Mouse (Mus musculus) intestine, embryonic 14.5 days (tissue): ENCODE data around the gene Marf1. TPM values are rescaled to one million over a fixed set of nuclear protein-coding genes. Genes with fewer than 3 reads are reported as not detected.
A peak's percentile ranks its signal among the peaks of the same experiment; 100 is the strongest.
"Not testable (repeated sequence)": the region's sequence is repeated elsewhere in the genome, so short reads cannot be mapped to it uniquely, and the experiment has no call there.

Experiments
- ATAC-seq: fragments of 200-750 bp; cut with Nextera tagmentation; replicated peaks from 2 replicates; pipeline ENCODE4 v1.8.0; 2017; ENCODE audit warnings: low read depth, moderate number of reproducible peaks, moderate TSS enrichment, moderate library complexity; ENCODE audit not compliant: low FRiP score, low TSS enrichment
- DNase-seq: peaks from one replicate; pipeline ENCODE4 v3.0.0-alpha.2; 2018; ENCODE audit warnings: low spot score
- H3K27ac ChIP-seq: fragments of 300-500 bp; sonication (generic); 2 replicates; pipeline ENCODE4 v1.5.1; 2014; ENCODE audit warnings: low read depth, mild to moderate bottlenecking, control low read depth
- H3K27me3 ChIP-seq: fragments of 300-500 bp; sonication (generic); replicated peaks from 2 replicates; pipeline ENCODE4 v1.6.1; 2014; ENCODE audit warnings: low read length, control low read depth; ENCODE audit not compliant: control insufficient read depth, insufficient read depth
- H3K36me3 ChIP-seq: fragments of 300-500 bp; sonication (generic); 2 replicates; pipeline ENCODE4 v1.6.1; 2014; ENCODE audit warnings: low read length, control low read depth; ENCODE audit not compliant: control insufficient read depth, insufficient read depth
- H3K4me1 ChIP-seq: fragments of 300-500 bp; sonication (generic); replicated peaks from 2 replicates; pipeline ENCODE4 v1.6.1; 2014; ENCODE audit warnings: low read length, control low read depth, mixed read lengths; ENCODE audit not compliant: control insufficient read depth, insufficient read depth
- H3K4me2 ChIP-seq: fragments of 300-500 bp; sonication (generic); 2 replicates; pipeline ENCODE4 v1.6.1; 2014; ENCODE audit warnings: low read length
- H3K4me3 ChIP-seq: fragments of 300-500 bp; sonication (generic); 2 replicates; pipeline ENCODE4 v1.5.1; 2014; ENCODE audit warnings: low read depth, low read length, control low read depth, mixed read lengths
- H3K9ac ChIP-seq: fragments of 300-500 bp; sonication (generic); 2 replicates; pipeline ENCODE4 v1.6.1; 2014; ENCODE audit warnings: mild to moderate bottlenecking, low read length
- H3K9me3 ChIP-seq: fragments of 300-500 bp; sonication (generic); 2 replicates; pipeline ENCODE4 v1.6.1; 2016; ENCODE audit warnings: low read length, control low read depth; ENCODE audit not compliant: control insufficient read depth
- WGBS: fragments of 180-500 bp; shearing (Covaris S2); extraction: QIAGEN DNeasy Blood & Tissue Kit; methylation state at CpG from one replicate; pipeline ENCODE4 v1.1.7; 2014; 5-methylcytosine and 5-hydroxymethylcytosine counted together
- microRNA counts: library from miRNA; unstranded; fragments of <30 nt; microRNA quantifications from one replicate; lab custom pipeline; 2016
- microRNA-seq: library from miRNA; unstranded; fragments of <30 nt; microRNA quantifications from one replicate; pipeline ENCODE4, GENCODE M21; 2016
- polyA plus RNA-seq: library from polyadenylated mRNA; unstranded; fragments of >200 nt; fragmentation: Nextera tagmentation; extraction: Ambion mirVana; gene quantifications from 2 replicates; pipeline ENCODE4 v1.2.1, GENCODE M21; 2014

Gene Marf1
- polyA plus RNA-seq, 1 experiment from 2014 or later, result 16.8 TPM

DNA sequence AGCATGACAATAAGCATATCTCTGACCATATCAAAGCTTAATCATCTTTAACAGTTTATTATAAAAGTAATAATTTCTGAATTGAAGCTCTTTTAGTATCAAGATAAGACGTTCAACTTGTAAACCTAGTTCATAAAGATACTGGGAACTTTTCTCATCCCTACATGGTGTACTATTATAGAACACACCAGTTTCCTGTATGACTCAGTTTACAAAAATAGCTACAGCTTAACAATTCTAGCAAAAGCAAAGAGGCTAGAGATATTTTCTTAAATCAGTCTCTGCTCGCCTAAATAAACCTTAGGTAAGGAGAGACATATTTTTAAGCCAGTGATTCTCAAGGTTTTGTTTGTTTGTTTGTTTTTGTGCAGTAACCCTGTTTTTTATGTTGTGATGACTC lies 80.2 kb downstream of the Marf1 start:
- H3K27me3 ChIP-seq, result no peaks in the 10 kb centered on the region
- no peak overlapping the region for H3K4me3 ChIP-seq
- no peaks in the 10 kb centered on the region for H3K4me1 ChIP-seq
- H3K9ac ChIP-seq, result no peak overlapping the region
- H3K36me3 ChIP-seq, result no peaks in the 10 kb centered on the region
- H3K27ac ChIP-seq, result no peak overlapping the region
- 79% methylated on average over 2 of the region's 2 CpGs for WGBS
- no peak overlapping the region for H3K4me2 ChIP-seq
- ATAC-seq, result no peak
- no peaks in the 10 kb centered on the region for H3K9me3 ChIP-seq
- no peak for DNase-seq

DNA sequence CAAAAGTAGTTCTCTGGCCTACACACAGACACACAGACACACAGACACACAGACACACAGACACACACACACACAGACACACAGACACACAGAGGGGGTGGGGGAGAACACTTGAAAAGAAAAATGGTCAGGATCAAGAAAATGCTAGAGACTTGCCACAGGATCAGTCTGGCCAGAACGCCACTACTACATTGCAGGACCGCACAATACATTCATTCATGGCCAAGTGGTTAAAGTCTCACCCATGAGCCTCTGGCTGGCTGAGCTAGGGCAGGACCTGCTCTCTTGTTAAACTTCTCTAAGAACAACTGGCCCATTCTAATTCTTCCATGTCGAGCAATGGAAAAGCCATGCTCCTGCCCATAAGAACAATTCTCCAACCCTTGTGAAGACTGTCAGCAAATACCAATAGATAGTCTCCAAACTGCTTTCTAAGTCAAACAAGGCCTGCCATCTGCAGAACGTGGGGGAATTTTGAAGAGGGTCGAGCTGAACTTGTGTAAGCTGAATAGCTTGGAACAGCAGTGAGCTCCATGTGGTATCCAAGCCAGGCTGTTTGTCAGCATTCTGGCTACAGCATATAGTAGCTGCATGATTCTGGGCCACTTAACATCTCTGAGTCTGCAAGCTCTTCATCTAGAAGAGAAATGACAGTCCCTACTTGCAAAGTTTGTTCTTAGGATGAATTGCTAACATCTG lies 92.5 kb downstream of the Marf1 start:
- H3K9me3 ChIP-seq, result no peaks in the 10 kb centered on the region
- no peak for ATAC-seq
- no peak overlapping the region for H3K4me2 ChIP-seq
- H3K4me3 ChIP-seq, result no peak overlapping the region
- 76% methylated on average over 5 of the region's 5 CpGs for WGBS
- no peak for DNase-seq
- H3K9ac ChIP-seq, result no peak overlapping the region
- no peaks in the 10 kb centered on the region for H3K36me3 ChIP-seq
- no peaks in the 10 kb centered on the region for H3K27me3 ChIP-seq
- no peaks in the 10 kb centered on the region for H3K4me1 ChIP-seq
- no peak overlapping the region for H3K27ac ChIP-seq

- not testable (repeated sequence) for DNase-seq, H3K4me1 ChIP-seq, H3K27ac ChIP-seq, H3K9me3 ChIP-seq, H3K36me3 ChIP-seq, ATAC-seq, H3K4me3 ChIP-seq, H3K4me2 ChIP-seq, H3K9ac ChIP-seq, H3K27me3 ChIP-seq
- 76% methylated on average over 2 of the region's 2 CpGs for WGBS
Observed at GRCm38 (mm10) chr16:14068701-14069100, 94.5 kb downstream of the Marf1 start.

- not testable (repeated sequence) for H3K27me3 ChIP-seq, DNase-seq, H3K9me3 ChIP-seq, H3K27ac ChIP-seq, H3K4me3 ChIP-seq, H3K9ac ChIP-seq, H3K4me1 ChIP-seq, ATAC-seq, H3K4me2 ChIP-seq, H3K36me3 ChIP-seq
- WGBS, result 88% methylated on average over 4 of the region's 4 CpGs
Observed at GRCm38 (mm10) chr16:14066571-14066970, 96.6 kb downstream of the Marf1 start.

- no peak overlapping the region for H3K9ac ChIP-seq
- H3K4me3 ChIP-seq, result no peak overlapping the region
- H3K9me3 ChIP-seq, result no peaks in the 10 kb centered on the region
- no peak overlapping the region for H3K27ac ChIP-seq
- ATAC-seq (no peak), DNase-seq (no peak)
- 69% methylated on average over 5 of the region's 5 CpGs for WGBS
- no peaks in the 10 kb centered on the region for H3K4me1 ChIP-seq
- no peaks in the 10 kb centered on the region for H3K36me3 ChIP-seq
- no peaks in the 10 kb centered on the region for H3K27me3 ChIP-seq
- H3K4me2 ChIP-seq, result no peak overlapping the region
Observed at GRCm38 (mm10) chr16:14059869-14060268, 103.3 kb downstream of the Marf1 start.

MicroRNAs within 50 kb of the gene (microRNA counts, 519-probe panel; counts per million panel counts)
- microRNA mmu-miR-484 (lab: Ali Mortazavi, UCI), result 3,617 counts per million, percentile 49 among the panel's probes with 10 or more counts

Small RNAs within 50 kb of the gene (microRNA-seq; reads per million reads assigned to microRNA genes)
- gene Gm27671, result not detected
- 2,728 reads per million, percentile 86 among the genes with 10 or more reads in this experiment for gene Mir484

Other genes with a start within 250 kb of the Marf1 start
- 2.9 and 3.2 TPM in 2 replicates for gene 2900011O08Rik, start 176.7 kb downstream of the Marf1 start, polyA plus RNA-seq
- 0.09 TPM in 1 of 2 replicates, not detected in the other for gene Ifitm7, start 176.5 kb downstream of the Marf1 start, polyA plus RNA-seq
- 90.8 and 98.4 TPM in 2 replicates for gene Nde1, start 76 bp downstream of the Marf1 start, polyA plus RNA-seq
- gene Myh11, start 128.0 kb upstream of the Marf1 start, polyA plus RNA-seq, result 215 and 231 TPM in 2 replicates
- 135 and 151 TPM in 2 replicates for gene Fopnl, start 154.1 kb upstream of the Marf1 start, polyA plus RNA-seq
- 11.8 and 12.5 TPM in 2 replicates for gene Abcc1, start 198.2 kb upstream of the Marf1 start, polyA plus RNA-seq